Mouse (Mus musculus) kidney, embryonic 14.5 days (tissue): Measurements from ENCODE around the gene Hprt. TPM values are rescaled to one million over a fixed set of nuclear protein-coding genes. Genes with fewer than 3 reads are reported as not detected.
"Not testable (repeated sequence)": the region's sequence is repeated elsewhere in the genome, so short reads cannot be mapped to it uniquely, and the experiment has no call there.

ENCODE experiments used
- ATAC-seq: fragments of 200-750 bp; cut with Nextera tagmentation; 2 replicates; pipeline ENCODE4 v1.8.0; 2017; ENCODE audit warnings: moderate number of reproducible peaks, mild to moderate bottlenecking, moderate TSS enrichment, moderate library complexity; ENCODE audit not compliant: low FRiP score, low TSS enrichment
- H3K27ac ChIP-seq: fragments of 300-500 bp; sonication (generic); 2 replicates; pipeline ENCODE4 v1.5.1; 2014; ENCODE audit warnings: low read depth, mild to moderate bottlenecking, low read length, moderate library complexity, mixed read lengths
- H3K27me3 ChIP-seq: fragments of 300-500 bp; sonication (generic); 2 replicates; pipeline ENCODE4 v1.6.1; 2014; ENCODE audit warnings: mild to moderate bottlenecking, low read length; ENCODE audit not compliant: control insufficient read depth, insufficient read depth
- H3K36me3 ChIP-seq: fragments of 300-500 bp; sonication (generic); 2 replicates; pipeline ENCODE4 v1.6.1; 2014; ENCODE audit warnings: low read length, mixed read lengths; ENCODE audit not compliant: control insufficient read depth, insufficient read depth
- H3K4me1 ChIP-seq: fragments of 300-500 bp; sonication (generic); 2 replicates; pipeline ENCODE4 v1.6.1; 2014; ENCODE audit warnings: low read length, mixed read lengths; ENCODE audit not compliant: control insufficient read depth, insufficient read depth
- H3K4me2 ChIP-seq: fragments of 300-500 bp; sonication (generic); replicated peaks from 2 replicates; pipeline ENCODE4 v1.6.1; 2014; ENCODE audit warnings: low read depth, mild to moderate bottlenecking, low read length
- H3K4me3 ChIP-seq: fragments of 300-500 bp; sonication (generic); 2 replicates; pipeline ENCODE4 v1.5.1; 2014; ENCODE audit warnings: mild to moderate bottlenecking, low read length
- H3K9ac ChIP-seq: fragments of 300-500 bp; sonication (generic); 2 replicates; pipeline ENCODE4 v1.6.1; 2014; ENCODE audit warnings: low read depth, mild to moderate bottlenecking, low read length, moderate library complexity
- H3K9me3 ChIP-seq: fragments of 300-500 bp; sonication (generic); 2 replicates; pipeline ENCODE4 v1.6.1; 2016; ENCODE audit warnings: low read length; ENCODE audit not compliant: control insufficient read depth
- whole genome bisulfite sequencing: fragments of 180-500 bp; shearing (Covaris S2); extraction: QIAGEN DNeasy Blood & Tissue Kit; methylation state at CpG from one replicate; pipeline ENCODE4 v1.1.7; 2014; 5-methylcytosine and 5-hydroxymethylcytosine counted together
- polyA plus RNA-seq: library from polyadenylated mRNA; unstranded; fragments of >200 nt; fragmentation: Nextera tagmentation; extraction: Ambion mirVana; gene quantifications from 2 replicates; pipeline ENCODE4 v1.2.1, GENCODE M21; 2014

The Hprt gene
- polyA plus RNA-seq, 1 experiment from 2014 or later: 156 TPM

DNA sequence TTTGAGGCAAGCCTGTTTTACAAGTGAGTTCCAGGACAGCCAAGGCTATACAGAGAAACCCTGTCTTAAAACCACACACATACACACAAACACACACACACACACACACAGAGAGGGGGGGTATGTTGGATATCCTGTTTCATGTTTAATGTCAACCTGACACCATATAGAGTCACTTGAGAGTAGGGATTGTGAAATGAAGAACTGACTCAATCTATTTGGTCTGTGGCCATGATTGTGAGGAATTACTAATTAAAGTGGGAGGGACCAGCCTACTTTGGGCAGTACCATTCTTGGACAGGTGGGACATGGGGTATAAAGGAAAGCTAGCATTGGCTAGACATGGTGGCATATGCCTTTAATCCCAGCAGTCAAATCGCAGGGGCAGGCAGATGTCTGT is 15.3 kb upstream of the Hprt start:
- Histone ChIP-seq H3K27ac (no peak overlapping the region), H3K9ac (no peak overlapping the region), H3K4me2 (no peak overlapping the region), H3K27me3 (no peaks in the 10 kb centered on the region), H3K4me3 (no peak overlapping the region), H3K9me3 (no peaks in the 10 kb centered on the region), H3K4me1 (no peaks in the 10 kb centered on the region), H3K36me3 (no peaks in the 10 kb centered on the region)
- ATAC-seq: no peak
- WGBS: 90% methylated on average over 1 of the region's 1 CpGs

- ATAC-seq: no peak
- no peak overlapping the region for H3K4me3 ChIP-seq
- H3K27ac ChIP-seq: no peak overlapping the region
- no peaks in the 10 kb centered on the region for H3K9me3 ChIP-seq
- no peak overlapping the region for H3K9ac ChIP-seq
- no peaks in the 10 kb centered on the region for H3K4me1 ChIP-seq
- H3K4me2 ChIP-seq: no peak overlapping the region
- no peaks in the 10 kb centered on the region for H3K27me3 ChIP-seq
- H3K36me3 ChIP-seq: no peaks in the 10 kb centered on the region
- WGBS: 46% methylated on average over 1 of the region's 1 CpGs
These were observed 9.4 kb upstream of the Hprt start for GRCm38 (mm10) chrX:52978576-52978975.

- Histone ChIP-seq H3K9me3 (no peaks in the 10 kb centered on the region), H3K27me3 (no peaks in the 10 kb centered on the region), H3K4me2 (no peak overlapping the region), H3K9ac (no peak overlapping the region), H3K36me3 (no peaks in the 10 kb centered on the region), H3K27ac (no peak overlapping the region), H3K4me3 (no peak overlapping the region), H3K4me1 (no peaks in the 10 kb centered on the region)
- WGBS: 63% methylated on average over 3 of the region's 3 CpGs
- no peak for ATAC-seq
These were observed 6.6 kb upstream of the Hprt start for GRCm38 (mm10) chrX:52981378-52981777.

DNA sequence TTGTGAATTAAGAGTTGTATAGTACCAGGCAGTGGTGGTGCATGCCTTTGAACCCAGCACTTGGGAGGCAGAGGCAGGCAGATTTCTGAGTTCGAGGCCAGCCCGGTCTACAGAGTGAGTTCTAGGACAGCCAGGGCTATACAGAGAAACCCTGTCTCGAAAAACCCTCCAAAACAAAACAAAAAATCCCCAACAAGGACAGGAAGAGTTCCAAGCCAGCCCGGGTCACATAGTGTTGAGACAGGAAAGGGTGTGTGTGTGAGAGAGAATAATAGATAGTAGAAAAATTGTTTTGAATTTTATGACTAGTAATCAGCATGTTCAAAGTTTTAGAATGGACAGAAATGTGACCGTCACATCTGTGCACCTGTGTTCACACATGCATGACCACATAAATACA is 6.8 kb downstream of the Hprt start:
- not testable (repeated sequence) for H3K9ac ChIP-seq, H3K4me1 ChIP-seq, H3K27ac ChIP-seq, H3K9me3 ChIP-seq, H3K4me2 ChIP-seq, H3K36me3 ChIP-seq, ATAC-seq, H3K27me3 ChIP-seq, H3K4me3 ChIP-seq
- 85% methylated on average over 5 of the region's 5 CpGs for WGBS

DNA sequence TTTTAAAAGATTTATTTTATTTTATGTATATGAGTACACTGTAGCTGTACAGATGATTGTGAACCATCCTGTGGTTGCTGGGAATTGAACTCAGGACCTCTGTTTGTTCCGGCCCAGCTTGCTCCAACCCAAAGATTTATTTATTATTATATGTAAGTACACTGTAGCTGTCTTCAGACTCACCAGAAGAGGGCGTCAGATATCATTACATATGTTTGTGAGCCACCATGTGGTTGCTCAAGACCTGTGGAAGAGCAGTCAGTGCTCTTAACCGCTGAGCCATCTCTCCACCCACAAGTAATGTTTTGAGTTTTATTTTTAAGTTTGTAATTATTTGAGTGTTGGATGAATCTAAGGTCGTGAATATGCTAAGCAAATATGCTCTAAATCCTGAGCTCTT is 16.9 kb downstream of the Hprt start:
- H3K9me3 ChIP-seq, H3K27me3 ChIP-seq, H3K27ac ChIP-seq, H3K4me3 ChIP-seq, H3K9ac ChIP-seq, H3K4me1 ChIP-seq, ATAC-seq, H3K4me2 ChIP-seq: not testable (repeated sequence)
- H3K36me3 ChIP-seq: peaks cover 13% of the 10 kb centered on the region
- WGBS: 60% methylated on average over 4 of the region's 4 CpGs

- ATAC-seq: no peak
These were observed 18.1 kb downstream of the Hprt start for GRCm38 (mm10) chrX:53006062-53006461.

GRCm38 (mm10) chrX:53015549-53015948 is 27.6 kb downstream of the Hprt start:
- Histone ChIP-seq H3K4me3 (no peak overlapping the region), H3K9me3 (no peaks in the 10 kb centered on the region), H3K36me3 (no peaks in the 10 kb centered on the region; the same call in 1 of the 2 replicates), H3K9ac (no peak overlapping the region), H3K27me3 (no peaks in the 10 kb centered on the region), H3K27ac (no peak overlapping the region), H3K4me2 (no peak overlapping the region), H3K4me1 (no peaks in the 10 kb centered on the region)
- ATAC-seq: no peak

More at GRCm38 (mm10) chrX:53006062-53006461, 18.1 kb downstream of the Hprt start:
- 64% methylated on average over 3 of the region's 3 CpGs for WGBS
- no peaks in the 10 kb centered on the region for H3K9me3 ChIP-seq
- H3K27ac ChIP-seq: no peak overlapping the region
- H3K9ac ChIP-seq: no peak overlapping the region
- no peak overlapping the region for H3K4me2 ChIP-seq
- H3K36me3 ChIP-seq: peaks cover 9% of the 10 kb centered on the region; the same call in 1 of the 2 replicates
- no peak overlapping the region for H3K4me3 ChIP-seq
- H3K4me1 ChIP-seq: no peaks in the 10 kb centered on the region
- H3K27me3 ChIP-seq: no peaks in the 10 kb centered on the region

- no peak overlapping the region for H3K4me2 ChIP-seq
- no peak overlapping the region for H3K27ac ChIP-seq
- ATAC-seq: no peak
- no peak overlapping the region for H3K4me3 ChIP-seq
- H3K27me3 ChIP-seq: no peaks in the 10 kb centered on the region
- 84% methylated on average over 2 of the region's 2 CpGs for WGBS
- no peaks in the 10 kb centered on the region for H3K4me1 ChIP-seq
- H3K36me3 ChIP-seq: no peaks in the 10 kb centered on the region; the same call in 1 of the 2 replicates
- H3K9ac ChIP-seq: no peak overlapping the region
- no peaks in the 10 kb centered on the region for H3K9me3 ChIP-seq
These were observed 35.1 kb downstream of the Hprt start for GRCm38 (mm10) chrX:53023021-53023420.

DNA sequence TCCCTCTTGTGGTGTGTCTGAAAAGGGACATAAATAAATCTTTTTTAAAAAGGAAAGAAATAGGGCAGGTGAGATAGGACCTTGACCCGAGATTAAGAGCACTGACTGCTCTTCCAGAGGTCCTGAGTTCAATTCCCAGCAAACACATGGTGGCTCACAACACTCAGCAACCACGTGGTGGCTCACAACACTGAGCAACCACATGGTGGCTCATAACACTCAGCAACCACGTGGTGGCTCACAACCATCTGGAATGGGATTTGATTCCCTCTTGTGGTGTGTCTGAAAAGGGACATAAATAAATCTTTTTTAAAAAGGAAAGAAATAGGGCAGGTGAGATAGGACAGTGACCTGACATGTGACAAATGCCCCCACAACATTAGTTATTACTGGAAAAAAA is 36.3 kb downstream of the Hprt start:
- not testable (repeated sequence) for H3K27me3 ChIP-seq, H3K27ac ChIP-seq, H3K9me3 ChIP-seq, H3K9ac ChIP-seq, H3K4me2 ChIP-seq, H3K4me1 ChIP-seq, H3K36me3 ChIP-seq, H3K4me3 ChIP-seq
- WGBS: 19% methylated on average over 3 of the region's 3 CpGs
- peak; percentile 68; the same call in 1 of the 2 replicates for ATAC-seq
